Comparison of ENCODE assay signal across 16 mouse cellular contexts in genomic region chr4:150495568-150495967, GRCm38 (mm10).
DNase-seq lines count a peak whose midpoint lies in the region; ATAC-seq and TF ChIP-seq lines count a peak whose summit lies in the region.
"Had no signal": no experiment of that assay in that cellular context is flagged by ENCODE, and none has a peak within 500 bp of the region (broad histone marks: within the 10 kb centered on the region; RNA-seq: fewer than 3 reads in every experiment).

No protein-coding gene starts in this region.

- H3K36me3 ChIP-seq in lung, postnatal 0 days (ENCODE audit: insufficient read depth, low read length) = no peaks in the 10 kb centered on the region
- H3K36me3 ChIP-seq in heart, embryonic 14.5 days (ENCODE audit: control insufficient read depth, insufficient read depth, low read length) = peaks cover 7% of the 10 kb centered on the region; the same call in 1 of the 2 replicates
- H3K36me3 ChIP-seq in midbrain, postnatal 0 days (ENCODE audit: insufficient read depth, low read length) = no peaks in the 10 kb centered on the region
- no peaks in the 10 kb centered on the region for H3K36me3 ChIP-seq in stomach, postnatal 0 days (ENCODE audit: control insufficient read depth, insufficient read depth, low read length)

- no peak overlapping the region for H3K9ac ChIP-seq in lung, postnatal 0 days (replicated peaks; ENCODE audit: low read depth)
- no peak overlapping the region for H3K9ac ChIP-seq in heart, embryonic 14.5 days (ENCODE audit: low read length)
- no peak overlapping the region for H3K9ac ChIP-seq in midbrain, postnatal 0 days (replicated peaks; ENCODE audit: low read length, poor library complexity, severe bottlenecking)
- no peak overlapping the region for H3K9ac ChIP-seq in stomach, postnatal 0 days (ENCODE audit: low read length)
- H3K9ac ChIP-seq: limb, embryonic 13.5 days; lung, embryonic 14.5 days had no signal

- TF ChIP-seq EP300 in lung, postnatal 0 days (IDR thresholded peaks at IDR 0.05) = no peak
- TF ChIP-seq EP300 in stomach, postnatal 0 days (optimal IDR thresholded peaks at IDR 0.05) = no peak

- no peak overlapping the region for H3K4me2 ChIP-seq in lung, postnatal 0 days (replicated peaks; ENCODE audit: low read depth, low read length)
- 0 out of 2 replicates have a peak overlapping the region, but pooled peaks have one; percentile 0 for H3K4me2 ChIP-seq in heart, embryonic 14.5 days (ENCODE audit: low read length)
- no peak overlapping the region for H3K4me2 ChIP-seq in midbrain, postnatal 0 days (ENCODE audit: low read depth, low read length, poor library complexity, severe bottlenecking)
- H3K4me2 ChIP-seq in stomach, postnatal 0 days (replicated peaks; ENCODE audit: low read depth) = no peak overlapping the region
- H3K4me2 ChIP-seq: limb, embryonic 13.5 days; lung, embryonic 14.5 days had no signal

- H3K27ac ChIP-seq in lung, postnatal 0 days (ENCODE audit: low read length) = no peak overlapping the region
- H3K27ac ChIP-seq in heart, embryonic 14.5 days (replicated peaks in 1 of 2; ENCODE audit: control insufficient read depth in 1 of 2, insufficient read depth in 1 of 2, low read depth in 2 of 2, low read length in 2 of 2) = peak overlapping the region; percentile 64 to 73
- H3K27ac ChIP-seq in midbrain, postnatal 0 days (ENCODE audit: low read depth, low read length) = 0 out of 2 replicates have a peak overlapping the region, but pooled peaks have one; percentile 18
- no peak overlapping the region for H3K27ac ChIP-seq in stomach, postnatal 0 days (replicated peaks)
- H3K27ac ChIP-seq: left cerebral cortex, adult 2 months; limb, embryonic 13.5 days had no signal

- H3K9me3 ChIP-seq in lung, postnatal 0 days (ENCODE audit: low read length) = no peaks in the 10 kb centered on the region
- H3K9me3 ChIP-seq in heart, embryonic 14.5 days (ENCODE audit: control insufficient read depth, low read length) = no peaks in the 10 kb centered on the region
- H3K9me3 ChIP-seq in midbrain, postnatal 0 days (ENCODE audit: low read length) = no peaks in the 10 kb centered on the region
- H3K9me3 ChIP-seq in stomach, postnatal 0 days (ENCODE audit: control insufficient read depth, low read length) = no peaks in the 10 kb centered on the region
- H3K9me3 ChIP-seq: limb, embryonic 13.5 days had no signal

- WGBS in lung, postnatal 0 days = 64% methylated on average over 2 of the region's 2 CpGs
- 51% methylated on average over 2 of the region's 2 CpGs for WGBS in lung, adult 2 months
- WGBS in heart, embryonic 14.5 days = 64% methylated on average over 2 of the region's 2 CpGs
- WGBS in midbrain, postnatal 0 days = 20% methylated on average over 2 of the region's 2 CpGs
- 52% methylated on average over 2 of the region's 2 CpGs for WGBS in stomach, postnatal 0 days

- H3K27me3 ChIP-seq in lung, postnatal 0 days (replicated peaks; ENCODE audit: insufficient read depth, low read length) = no peaks in the 10 kb centered on the region
- no peaks in the 10 kb centered on the region for H3K27me3 ChIP-seq in heart, embryonic 14.5 days (ENCODE audit: control insufficient read depth, insufficient read depth, low read length)
- no peaks in the 10 kb centered on the region for H3K27me3 ChIP-seq in midbrain, postnatal 0 days (ENCODE audit: insufficient read depth, low read length)
- H3K27me3 ChIP-seq in stomach, postnatal 0 days (ENCODE audit: control insufficient read depth, insufficient read depth, low read length) = no peaks in the 10 kb centered on the region
- H3K27me3 ChIP-seq: limb, embryonic 13.5 days had no signal

- TF ChIP-seq CTCF in lung, postnatal 0 days (IDR thresholded peaks at IDR 0.05) = no peak
- TF ChIP-seq CTCF in lung, adult 2 months (IDR thresholded peaks at IDR 0.05; ENCODE audit: insufficient read depth, low read length) = no peak
- no peak for TF ChIP-seq CTCF in midbrain, postnatal 0 days (IDR thresholded peaks at IDR 0.05)
- no peak for TF ChIP-seq CTCF in stomach, postnatal 0 days (IDR thresholded peaks at IDR 0.05; ENCODE audit: low read depth)

- peak; percentile 54; the same call in 1 of the 2 replicates for ATAC-seq in frontal cortex, adult (ENCODE audit: low TSS enrichment)
- peak; percentile 57 for ATAC-seq in lung, postnatal 0 days
- no peak for ATAC-seq in heart, embryonic 14.5 days (ENCODE audit: insufficient number of reproducible peaks, insufficient read depth, low FRiP score, low read depth)
- no peak for ATAC-seq in midbrain, postnatal 0 days (ENCODE audit: low FRiP score)
- no peak for ATAC-seq in stomach, postnatal 0 days (ENCODE audit: low FRiP score, low TSS enrichment)
- ATAC-seq: intestine, postnatal 0 days had no signal

- no peak for DNase-seq in frontal cortex, postnatal 14 days (ENCODE audit: low spot score in 2 of 2)
- DNase-seq in lung, postnatal 0 days (ENCODE audit: low spot score) = peak; percentile 69
- DNase-seq in lung, adult 2 months = no peak
- DNase-seq in midbrain, postnatal 0 days (ENCODE audit: low spot score) = peak; percentile 25
- no peak for DNase-seq in stomach, postnatal 0 days (ENCODE audit: low spot score)
- DNase-seq in B cell, adult 2 months = no peak
- DNase-seq: adrenal gland, postnatal 36 days; cerebellum, adult 11 months; lung, embryonic 14.5 days; right cerebral cortex, adult 18-20 months; thymus, postnatal 36 days had no signal

- TF ChIP-seq POLR2A in lung, adult 2 months (IDR thresholded peaks at IDR 0.05; ENCODE audit: borderline replicate concordance, extremely low read depth, low read depth, low read length) = no peak

- H3K4me3 ChIP-seq in lung, postnatal 0 days (ENCODE audit: low read depth, low read length) = no peak overlapping the region
- H3K4me3 ChIP-seq in lung, adult 2 months (replicated peaks; ENCODE audit: extremely low read depth, low read depth, low read length) = no peak overlapping the region
- H3K4me3 ChIP-seq in heart, embryonic 14.5 days (ENCODE audit: control insufficient read depth in 1 of 2, insufficient read depth in 1 of 2, low read depth in 1 of 2, low read length in 2 of 2) = no peak overlapping the region
- no peak overlapping the region for H3K4me3 ChIP-seq in midbrain, postnatal 0 days (ENCODE audit: low read depth, low read length)
- no peak overlapping the region for H3K4me3 ChIP-seq in stomach, postnatal 0 days (ENCODE audit: low read depth, low read length)
- H3K4me3 ChIP-seq: left cerebral cortex, adult 2 months; limb, embryonic 13.5 days had no signal

- no peaks in the 10 kb centered on the region for H3K4me1 ChIP-seq in lung, postnatal 0 days (ENCODE audit: insufficient read depth, low read depth, low read length)
- H3K4me1 ChIP-seq in lung, adult 2 months (ENCODE audit: control insufficient read depth, insufficient read depth, low read length) = peaks cover 6% of the 10 kb centered on the region
- H3K4me1 ChIP-seq in heart, embryonic 14.5 days (ENCODE audit: control insufficient read depth in 2 of 2, insufficient read depth in 2 of 2, low read length in 2 of 2) = peaks cover 2 to 13% of the 10 kb centered on the region in 2 experiments
- peaks cover 2% of the 10 kb centered on the region; the same call in 1 of the 2 replicates for H3K4me1 ChIP-seq in midbrain, postnatal 0 days (ENCODE audit: insufficient read depth, low read length)
- peaks cover 3% of the 10 kb centered on the region; the same call in 1 of the 2 replicates for H3K4me1 ChIP-seq in stomach, postnatal 0 days (replicated peaks; ENCODE audit: control insufficient read depth, insufficient read depth)

Comparison
In these comparisons a context has a peak if more than half of its experiments do, and no peak if none do; other contexts are left out.
1. DNase-seq: peak in lung, postnatal 0 days (single experiment) and midbrain, postnatal 0 days (single experiment); none in frontal cortex, postnatal 14 days (0 of 2), lung, adult 2 months (single experiment), stomach, postnatal 0 days (single experiment) and B cell, adult 2 months (0 of 2).
2. ATAC-seq: peak in frontal cortex, adult (single experiment) and lung, postnatal 0 days (single experiment); none in heart, embryonic 14.5 days (single experiment), midbrain, postnatal 0 days (single experiment) and stomach, postnatal 0 days (single experiment).
3. H3K27ac ChIP-seq: peak in heart, embryonic 14.5 days (2 of 2) and midbrain, postnatal 0 days (single experiment); none in lung, postnatal 0 days (single experiment) and stomach, postnatal 0 days (single experiment).